Mouse (Mus musculus): ENCODE data around the gene Sphk1. TPM values are rescaled to one million over a fixed set of nuclear protein-coding genes. Genes with fewer than 3 reads are reported as not detected.
"Not testable (repeated sequence)": the region's sequence is repeated elsewhere in the genome, so short reads cannot be mapped to it uniquely, and the experiment has no call there.

The Sphk1 gene
- polyA plus RNA-seq (2016; fragmentation: Nextera tagmentation; extraction: Ambion mirVana) = 2.3 and 2.7 TPM in 2 replicates

DNA sequence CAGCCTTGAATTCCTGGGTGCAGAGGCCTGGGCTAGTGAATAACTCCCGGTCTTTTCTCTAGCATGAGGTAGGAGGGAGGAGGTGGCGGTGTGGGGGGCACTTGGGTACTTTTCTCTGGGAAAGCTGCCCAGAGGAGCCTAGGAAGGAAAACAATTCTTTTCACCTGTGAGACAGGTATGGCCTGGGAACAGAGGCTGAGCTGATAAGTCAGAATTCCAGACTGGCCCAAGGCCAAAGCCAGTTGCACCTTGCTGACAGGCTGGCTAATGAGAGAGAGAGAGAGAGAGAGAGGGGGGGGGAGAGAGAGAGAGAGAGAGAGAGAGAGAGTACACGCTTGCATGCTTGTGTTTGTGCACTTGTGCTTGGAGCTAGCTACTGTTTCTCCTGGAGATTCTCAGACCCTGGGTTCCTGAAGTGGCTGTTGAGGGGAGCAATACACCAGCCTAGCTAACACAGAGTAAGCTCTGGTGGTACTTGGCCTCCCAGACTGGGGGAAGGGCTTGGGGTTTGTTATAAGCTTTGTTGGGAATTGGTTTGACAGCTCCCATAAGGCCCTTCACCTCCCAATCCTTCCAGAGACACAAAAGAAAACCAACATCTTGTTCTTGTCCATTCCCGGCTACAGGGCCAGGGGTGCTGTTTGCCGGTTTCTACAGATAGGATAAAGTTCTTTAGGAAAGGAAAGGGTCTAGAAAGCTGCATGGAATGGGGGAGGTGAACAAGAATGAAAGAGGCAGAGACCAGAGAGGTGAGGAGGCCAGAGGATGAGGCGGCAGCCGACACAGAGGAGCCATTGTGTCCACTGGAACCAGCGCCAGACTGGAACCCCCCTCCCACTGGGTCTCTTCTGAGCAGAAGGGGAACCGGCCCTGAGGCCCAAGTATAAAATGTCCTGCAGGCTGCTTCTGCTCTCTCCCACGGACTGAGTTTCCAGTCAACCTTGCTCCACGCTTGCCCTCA, at the start of gene Sphk1:
Gene Sphk1, plus strand, starts transcription at position 739 of the 961 bp plus-strand sequence.
- no peak for DNase-seq (ENCODE audit: low spot score)
- peaks cover 73% of the 10 kb centered on the region for H3K27me3 ChIP-seq (ENCODE audit: insufficient read depth, poor library complexity, severe bottlenecking)
- H3K4me3 ChIP-seq = peak within 1 kb of the TSS; percentile 72
- 27% methylated on average over 11 of the region's 11 CpGs for WGBS
- no peaks in the 10 kb centered on the region for H3K36me3 ChIP-seq
- H3K27ac ChIP-seq = peak within 1 kb of the TSS; percentile 71
- H3K4me1 ChIP-seq = peaks cover 49% of the 10 kb centered on the region
- no peaks in the 10 kb centered on the region for H3K9me3 ChIP-seq

DNA sequence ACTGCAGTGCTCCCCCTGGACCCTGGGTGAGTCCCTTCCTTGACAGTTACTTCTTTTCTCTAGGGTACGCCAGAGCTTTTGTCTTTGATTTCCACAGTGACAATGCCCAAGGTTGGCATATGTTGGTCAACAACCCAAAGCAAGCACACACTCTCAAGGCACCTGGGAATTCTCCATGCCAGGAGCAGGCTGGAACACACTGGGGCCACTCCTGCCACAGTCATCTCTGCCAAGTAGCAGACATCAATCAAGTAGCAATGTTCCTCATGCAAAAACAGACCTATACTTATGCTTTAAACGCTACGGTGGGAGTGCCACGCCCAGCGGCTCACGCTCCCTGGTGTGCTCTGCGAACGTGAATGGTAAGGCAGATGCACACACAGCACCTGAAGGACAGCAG, 49.8 kb upstream of the Sphk1 start:
- DNase-seq (ENCODE audit: low spot score) = no peak
- WGBS = 92% methylated on average over 8 of the region's 8 CpGs
- peaks cover 9% of the 10 kb centered on the region for H3K4me1 ChIP-seq
- H3K4me3 ChIP-seq = no peak overlapping the region
- H3K9me3 ChIP-seq = no peaks in the 10 kb centered on the region
- no peak overlapping the region for H3K27ac ChIP-seq
- H3K27me3 ChIP-seq (ENCODE audit: insufficient read depth, poor library complexity, severe bottlenecking) = no peaks in the 10 kb centered on the region
- peaks cover 99% of the 10 kb centered on the region for H3K36me3 ChIP-seq

DNA sequence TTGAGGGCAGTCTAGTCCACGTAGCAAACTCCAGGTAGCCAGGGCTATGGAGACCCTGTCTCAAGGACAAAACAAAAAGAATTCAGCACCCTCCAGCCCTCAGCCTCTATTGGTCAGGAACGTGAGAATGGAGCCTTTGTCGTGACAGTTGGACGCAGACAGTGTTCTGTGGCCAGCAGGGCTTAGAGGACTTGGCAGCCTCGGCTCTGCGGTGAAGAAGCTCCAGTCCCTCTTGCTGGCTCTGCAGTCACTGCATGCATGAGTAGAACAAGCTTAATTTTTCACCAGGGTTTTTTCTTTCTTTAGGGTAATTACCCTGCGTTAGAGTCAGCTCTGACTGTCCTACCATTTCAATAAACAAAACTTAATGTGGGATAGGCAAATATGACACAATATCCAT, 48.9 kb upstream of the Sphk1 start:
- Histone ChIP-seq H3K27me3 (ENCODE audit: insufficient read depth, poor library complexity, severe bottlenecking) (no peaks in the 10 kb centered on the region), H3K36me3 (peaks cover 99% of the 10 kb centered on the region), H3K4me3 (no peak overlapping the region), H3K4me1 (peaks cover 9% of the 10 kb centered on the region), H3K27ac (no peak overlapping the region), H3K9me3 (no peaks in the 10 kb centered on the region)
- WGBS = 88% methylated on average over 7 of the region's 7 CpGs
- no peak for DNase-seq (ENCODE audit: low spot score)

DNA sequence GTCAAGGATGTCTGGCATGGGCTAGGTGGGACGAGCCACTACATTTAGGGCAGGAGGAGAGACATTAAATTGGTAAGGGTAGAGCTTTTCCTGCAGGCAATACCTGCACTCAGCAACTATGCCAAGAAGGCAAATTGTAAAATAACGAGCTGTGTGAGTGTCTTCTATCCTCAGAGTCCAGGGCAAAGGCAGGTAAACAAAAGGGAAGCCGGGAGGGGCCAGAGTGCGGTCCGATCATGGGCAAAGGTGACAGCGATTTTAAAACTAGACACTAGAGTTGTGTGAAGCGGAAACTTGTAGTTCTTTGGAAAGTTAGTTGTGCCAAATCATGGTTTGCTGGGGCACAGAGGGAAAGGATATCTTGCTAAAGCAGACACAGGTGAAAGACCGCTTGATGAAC, 46.5 kb upstream of the Sphk1 start:
- no peaks in the 10 kb centered on the region for H3K27me3 ChIP-seq (ENCODE audit: insufficient read depth, poor library complexity, severe bottlenecking)
- WGBS = 94% methylated on average over 8 of the region's 8 CpGs
- peaks cover 93% of the 10 kb centered on the region for H3K36me3 ChIP-seq

DNA sequence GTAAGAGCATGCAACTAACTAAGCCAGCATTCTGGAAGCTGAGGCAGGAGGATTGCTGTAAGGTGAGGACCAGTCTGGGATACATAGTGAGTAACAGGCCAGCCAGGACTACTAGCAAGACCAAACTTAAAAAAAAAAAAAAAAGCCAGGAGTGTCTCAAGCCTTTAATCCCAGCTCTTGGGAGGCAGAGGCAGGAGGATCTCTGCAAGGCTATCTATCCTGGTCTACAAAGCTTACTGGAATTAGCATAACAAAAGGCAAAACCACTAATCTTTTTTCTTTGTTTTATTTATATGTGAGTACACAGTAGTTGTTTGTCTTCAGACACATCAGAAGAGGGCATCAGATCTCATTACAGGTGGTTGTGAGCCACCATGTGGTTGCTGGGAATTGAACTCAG, 42.5 kb upstream of the Sphk1 start:
- H3K4me1 ChIP-seq = peaks cover 4% of the 10 kb centered on the region
- H3K27me3 ChIP-seq (ENCODE audit: insufficient read depth, poor library complexity, severe bottlenecking) = no peaks in the 10 kb centered on the region
- no peak overlapping the region for H3K27ac ChIP-seq
- no peak for DNase-seq (ENCODE audit: low spot score)
- no peak overlapping the region for H3K4me3 ChIP-seq
- no peaks in the 10 kb centered on the region for H3K9me3 ChIP-seq
- peaks cover 54% of the 10 kb centered on the region for H3K36me3 ChIP-seq

More for the DNA sequence above, 46.5 kb upstream of the Sphk1 start:
- Histone ChIP-seq H3K27ac (no peak overlapping the region), H3K4me3 (no peak overlapping the region), H3K4me1 (peaks cover 9% of the 10 kb centered on the region), H3K9me3 (no peaks in the 10 kb centered on the region)
- DNase-seq (ENCODE audit: low spot score) = no peak

DNA sequence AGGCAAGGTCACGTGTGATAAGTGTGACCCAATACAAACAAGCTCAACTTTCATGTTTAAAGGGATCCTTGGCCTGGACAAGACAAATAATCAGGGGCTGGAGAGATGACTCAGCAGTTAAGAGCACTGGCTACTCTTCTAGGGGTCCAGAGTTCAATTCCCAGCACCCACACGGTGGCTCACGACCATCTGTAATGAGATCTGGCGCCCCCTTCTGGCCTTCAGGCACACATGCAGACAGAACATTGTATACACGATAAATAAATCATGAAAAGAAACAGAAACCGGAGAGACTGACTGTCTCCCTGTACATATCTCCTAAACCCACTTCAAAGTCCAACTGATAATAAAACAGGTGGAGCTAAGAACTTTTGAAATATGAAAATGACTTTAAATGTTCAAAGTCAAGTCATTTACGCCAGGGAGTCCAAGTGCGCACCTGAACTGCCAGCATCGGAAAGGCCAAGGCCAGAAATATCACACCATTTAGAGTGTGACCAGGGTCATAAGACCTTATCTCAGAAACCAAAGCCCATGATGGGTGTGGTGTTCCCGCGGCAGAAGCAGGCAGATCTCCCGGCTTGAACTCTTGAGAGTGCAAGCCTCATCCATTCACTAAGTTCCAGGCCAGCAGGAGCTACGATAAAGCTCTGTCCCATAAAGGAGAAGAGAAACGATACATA, 41.9 kb upstream of the Sphk1 start:
- no peaks in the 10 kb centered on the region for H3K9me3 ChIP-seq
- peaks cover 48% of the 10 kb centered on the region for H3K36me3 ChIP-seq
- DNase-seq (ENCODE audit: low spot score) = no peak
- no peaks in the 10 kb centered on the region for H3K27me3 ChIP-seq (ENCODE audit: insufficient read depth, poor library complexity, severe bottlenecking)
- H3K4me3 ChIP-seq = peak overlapping the region; percentile 100
- H3K4me1 ChIP-seq = peaks cover 4% of the 10 kb centered on the region
- peak overlapping the region; percentile 92; the same call in 1 of the 2 replicates for H3K27ac ChIP-seq
- WGBS = 73% methylated on average over 14 of the region's 14 CpGs

DNA sequence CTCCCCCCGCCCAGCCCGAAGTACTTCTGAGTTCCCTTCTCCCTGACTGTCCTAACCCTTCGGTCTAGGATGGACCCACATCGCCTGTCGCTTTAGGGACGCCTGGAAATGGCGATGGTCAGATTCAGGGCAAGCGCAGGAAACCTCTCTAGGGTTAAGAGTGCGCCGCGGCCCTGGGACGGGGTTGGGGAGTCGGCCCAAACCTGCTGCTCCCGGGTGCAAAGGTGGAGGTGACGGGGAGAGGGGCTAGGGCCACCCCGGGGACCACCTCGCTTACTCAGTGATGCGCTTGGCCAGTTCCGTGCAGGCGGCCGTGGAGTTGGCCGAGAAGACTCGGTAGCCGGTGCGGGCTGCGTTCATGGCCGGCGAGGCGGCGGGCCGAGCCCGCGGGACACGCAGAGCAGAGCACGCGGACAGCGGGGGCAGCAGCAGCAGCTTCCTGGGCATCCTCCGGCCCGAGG, 40.9 kb upstream of the Sphk1 start:
- Histone ChIP-seq H3K4me1 (peaks cover 4% of the 10 kb centered on the region), H3K36me3 (peaks cover 38% of the 10 kb centered on the region), H3K27me3 (ENCODE audit: insufficient read depth, poor library complexity, severe bottlenecking) (no peaks in the 10 kb centered on the region), H3K9me3 (no peaks in the 10 kb centered on the region), H3K4me3 (peak overlapping the region; percentile 100), H3K27ac (peak overlapping the region; percentile 92)
- no peak for DNase-seq (ENCODE audit: low spot score)
- under 1% methylated on average over 39 of the region's 39 CpGs for WGBS

DNA sequence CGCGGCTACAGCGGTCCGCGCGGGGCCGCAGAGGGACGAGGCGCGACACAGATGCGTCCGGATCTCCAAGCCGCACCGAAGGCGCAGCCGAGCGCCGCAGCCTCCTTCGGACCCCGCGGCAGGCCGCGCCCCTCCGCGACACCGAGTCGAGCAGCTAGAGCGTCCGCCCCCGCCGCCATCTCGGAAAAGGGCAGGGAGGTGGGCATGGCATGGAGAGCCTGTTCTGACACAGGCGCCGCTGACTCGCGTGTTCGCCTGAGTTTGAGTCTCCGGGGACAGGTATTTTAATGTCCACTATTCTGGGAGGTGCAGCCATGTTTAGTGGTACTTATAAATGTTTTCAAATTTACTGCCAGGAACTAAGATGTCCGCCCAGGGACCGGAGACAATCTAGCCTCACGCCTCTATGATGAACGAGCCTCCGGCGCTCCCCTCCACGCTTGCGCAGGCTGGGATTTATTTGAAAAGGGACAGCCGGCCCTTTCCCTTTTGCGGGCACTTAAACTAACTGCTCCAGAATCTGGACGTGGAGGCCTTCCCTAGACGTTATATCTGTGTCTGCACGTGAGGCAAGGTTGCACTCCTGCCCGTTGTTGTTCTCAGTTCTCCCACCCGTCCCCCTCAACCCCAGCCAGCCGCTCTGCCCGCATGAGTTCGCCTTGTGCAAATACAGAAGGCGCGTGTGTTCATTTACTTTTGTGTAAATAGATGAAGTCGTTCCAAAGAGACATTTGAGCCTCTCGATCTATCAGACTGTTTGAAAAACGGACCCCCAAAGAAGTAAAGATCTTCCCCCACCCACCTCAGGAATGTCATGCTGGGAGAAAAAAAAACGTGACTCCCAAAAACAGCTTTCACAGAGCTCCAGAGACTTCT, 40.3 kb upstream of the Sphk1 start:
- Histone ChIP-seq H3K27me3 (ENCODE audit: insufficient read depth, poor library complexity, severe bottlenecking) (no peaks in the 10 kb centered on the region), H3K27ac (peak overlapping the region; percentile 92), H3K4me1 (peaks cover 9% of the 10 kb centered on the region), H3K4me3 (peak overlapping the region; percentile 100), H3K36me3 (peaks cover 31% of the 10 kb centered on the region), H3K9me3 (no peaks in the 10 kb centered on the region)
- WGBS = under 1% methylated on average over 62 of the region's 62 CpGs
- peak; percentile 95 for DNase-seq (ENCODE audit: low spot score)

DNA sequence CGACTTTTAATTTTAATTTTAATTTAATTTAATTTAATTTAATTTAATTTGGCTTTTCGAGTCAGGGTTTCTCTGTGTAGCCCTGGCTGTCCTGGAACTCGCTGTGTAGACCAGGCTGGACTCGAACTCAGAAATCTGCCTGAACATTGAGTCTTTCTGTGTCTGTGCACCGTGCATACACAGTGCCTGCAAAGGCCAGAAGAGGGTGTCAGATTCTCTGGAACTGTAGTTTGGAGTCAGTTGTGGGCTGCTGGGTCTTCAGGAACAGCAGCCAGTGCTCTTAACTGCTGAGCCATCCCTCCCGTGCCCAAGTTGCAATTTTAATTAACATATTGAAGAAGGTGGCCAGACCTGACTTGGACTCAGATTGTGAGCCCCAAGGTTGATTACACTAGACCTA, 39.4 kb upstream of the Sphk1 start:
- Histone ChIP-seq H3K36me3 (peaks cover 23% of the 10 kb centered on the region), H3K9me3 (no peaks in the 10 kb centered on the region), H3K27ac (peak overlapping the region; percentile 92; the same call in 1 of the 2 replicates), H3K4me3 (no peak overlapping the region), H3K4me1 (peaks cover 9% of the 10 kb centered on the region), H3K27me3 (ENCODE audit: insufficient read depth, poor library complexity, severe bottlenecking) (no peaks in the 10 kb centered on the region)
- 70% methylated on average over 6 of the region's 6 CpGs for WGBS
- no peak for DNase-seq (ENCODE audit: low spot score)

DNA sequence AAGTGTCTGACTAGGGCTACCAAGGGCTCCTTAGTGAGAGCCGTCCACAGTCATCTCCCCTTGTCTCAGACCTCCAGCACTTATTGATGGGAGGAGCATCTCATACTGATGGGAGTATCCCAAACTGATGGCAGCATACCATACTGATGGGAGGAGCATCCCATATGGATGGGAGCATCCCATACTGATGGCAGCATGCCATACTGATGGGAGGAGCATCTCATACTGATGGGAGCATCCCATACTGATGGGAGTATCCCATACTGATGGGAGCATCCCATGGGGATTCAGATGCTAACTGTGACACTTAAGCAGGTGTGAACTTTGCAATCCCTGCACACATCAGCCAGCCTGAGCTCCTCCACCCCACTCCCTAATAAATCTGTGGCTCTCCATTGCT, 38.2 kb upstream of the Sphk1 start:
- H3K27me3 ChIP-seq (ENCODE audit: insufficient read depth, poor library complexity, severe bottlenecking); H3K4me1 ChIP-seq; H3K4me3 ChIP-seq; H3K9me3 ChIP-seq; DNase-seq (ENCODE audit: low spot score); H3K27ac ChIP-seq: not testable (repeated sequence)
- peaks cover 11% of the 10 kb centered on the region for H3K36me3 ChIP-seq
- 68% methylated on average over 1 of the region's 1 CpGs for WGBS

DNA sequence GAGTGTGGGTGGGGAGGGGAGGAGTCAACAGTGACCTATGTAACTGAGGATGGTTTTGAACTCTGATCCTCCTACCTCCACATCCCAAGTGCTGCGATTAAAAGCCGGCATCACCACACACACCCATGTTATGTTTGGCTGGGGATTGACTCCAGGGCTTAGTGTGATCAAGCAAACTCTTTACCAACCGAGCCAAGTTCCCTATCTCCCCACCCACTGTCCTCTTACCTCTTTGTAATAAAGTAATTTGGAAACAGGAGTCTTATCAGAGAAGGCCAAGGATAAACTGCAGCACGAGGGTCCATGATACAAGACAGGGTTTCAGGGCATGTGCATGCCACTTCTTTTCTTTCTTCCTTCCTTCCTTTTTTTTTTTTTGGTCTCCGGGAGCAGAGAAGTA, 37.5 kb upstream of the Sphk1 start:
- WGBS = 79% methylated on average over 5 of the region's 5 CpGs
- Histone ChIP-seq H3K9me3 (no peaks in the 10 kb centered on the region), H3K27ac (no peak overlapping the region), H3K27me3 (ENCODE audit: insufficient read depth, poor library complexity, severe bottlenecking) (no peaks in the 10 kb centered on the region), H3K4me3 (no peak overlapping the region), H3K36me3 (peaks cover 4% of the 10 kb centered on the region), H3K4me1 (peaks cover 9% of the 10 kb centered on the region)
- no peak for DNase-seq (ENCODE audit: low spot score)

DNA sequence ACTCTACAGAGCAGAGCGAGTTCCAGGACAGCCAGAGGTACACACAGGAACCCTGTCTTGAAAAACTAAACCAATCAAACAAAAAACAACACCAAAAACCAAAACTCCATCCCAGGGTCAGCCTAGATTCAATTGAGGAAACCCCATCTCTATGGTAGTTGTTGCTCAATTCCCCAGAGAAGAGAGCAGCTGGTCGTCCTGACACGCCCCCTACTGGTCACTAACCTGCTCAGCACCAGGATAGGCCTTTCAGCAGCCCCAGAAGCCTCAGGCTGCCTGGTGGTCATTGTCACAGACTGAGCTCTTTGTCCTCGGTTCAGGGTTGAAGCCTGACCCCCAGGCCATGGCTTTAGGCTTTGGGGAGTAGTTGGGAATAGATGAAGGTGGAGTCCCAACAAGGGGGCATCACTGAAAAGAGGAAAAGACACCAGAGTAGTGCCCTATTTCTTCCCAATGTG, 36.9 kb upstream of the Sphk1 start, which contains the start of gene Prpsap1:
Gene Prpsap1, minus strand, starts transcription at position 408 of the 458 bp plus-strand sequence.
- Histone ChIP-seq H3K27ac (peak within 1 kb of the TSS; percentile 44), H3K4me3 (no peak within 1 kb of the TSS)
- 31% methylated on average over 4 of the region's 4 CpGs for WGBS

More for the DNA sequence above, 36.9 kb upstream of the Sphk1 start, which contains the start of gene Prpsap1:
- Histone ChIP-seq H3K4me1 (peaks cover 13% of the 10 kb centered on the region), H3K27me3 (ENCODE audit: insufficient read depth, poor library complexity, severe bottlenecking) (no peaks in the 10 kb centered on the region), H3K9me3 (no peaks in the 10 kb centered on the region), H3K36me3 (no peaks in the 10 kb centered on the region)
- DNase-seq (ENCODE audit: low spot score) = no peak
